Mouse (Mus musculus) gonadal fat pad, adult 2 months (tissue): ENCODE measurements around the gene Slc10a3. TPM values are rescaled to one million over a fixed set of nuclear protein-coding genes. Genes with fewer than 3 reads are reported as not detected.
"Not testable (repeated sequence)": the region's sequence is repeated elsewhere in the genome, so short reads cannot be mapped to it uniquely, and the experiment has no call there.

ENCODE experiments used
- DNase-seq: peaks from one replicate; pipeline ENCODE4 v3.0.0-alpha.2; 2012; ENCODE audit warnings: low read depth
- polyA plus RNA-seq: library from polyadenylated mRNA; depleted of rRNA; stranded (reverse); fragments of >200 nt; gene quantifications from 2 replicates; pipeline ENCODE4 v1.2.3, GENCODE M21; 2012; rRNA removed

Slc10a3 gene
- 27.1 and 30.5 TPM in 2 replicates for polyA plus RNA-seq

DNA sequence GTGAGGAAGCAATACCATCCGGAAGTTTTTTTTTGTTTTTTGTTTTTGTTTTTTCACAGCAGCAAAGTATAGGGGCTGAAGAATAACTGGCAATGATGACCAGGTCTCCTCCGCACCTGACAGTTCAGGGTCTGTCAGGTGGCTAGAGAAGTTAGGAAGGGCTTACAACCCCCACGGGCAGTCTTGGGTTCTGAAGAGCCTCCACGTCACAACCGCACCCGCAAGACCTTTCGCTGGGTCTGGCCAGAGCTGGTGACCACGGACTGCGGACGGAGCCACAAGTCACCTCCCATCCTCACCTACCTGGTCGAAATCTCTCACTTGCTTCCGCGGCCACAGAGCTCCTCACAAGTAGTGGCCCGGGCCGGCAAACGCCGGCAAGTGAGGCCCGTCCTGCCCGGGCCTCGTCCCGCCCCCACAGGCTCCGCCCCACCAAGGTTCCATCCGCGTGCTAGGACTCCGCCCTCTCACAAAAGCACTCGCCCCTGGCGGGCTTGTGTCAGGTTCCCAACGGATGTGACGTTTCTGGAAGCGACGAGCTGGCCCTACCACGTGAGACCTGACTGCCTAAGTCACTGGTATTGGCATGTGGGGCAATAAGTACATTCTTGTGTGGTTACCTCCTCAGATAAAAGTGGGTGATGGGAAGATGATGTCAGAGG lies at the start of gene Slc10a3, which contains the start of gene Ubl4a:
Gene Slc10a3, minus strand, starts transcription at position 462 of the 662 bp plus-strand sequence.
Gene Ubl4a, minus strand, starts transcription at position 331 of the 662 bp plus-strand sequence.
- no peak for DNase-seq

DNA sequence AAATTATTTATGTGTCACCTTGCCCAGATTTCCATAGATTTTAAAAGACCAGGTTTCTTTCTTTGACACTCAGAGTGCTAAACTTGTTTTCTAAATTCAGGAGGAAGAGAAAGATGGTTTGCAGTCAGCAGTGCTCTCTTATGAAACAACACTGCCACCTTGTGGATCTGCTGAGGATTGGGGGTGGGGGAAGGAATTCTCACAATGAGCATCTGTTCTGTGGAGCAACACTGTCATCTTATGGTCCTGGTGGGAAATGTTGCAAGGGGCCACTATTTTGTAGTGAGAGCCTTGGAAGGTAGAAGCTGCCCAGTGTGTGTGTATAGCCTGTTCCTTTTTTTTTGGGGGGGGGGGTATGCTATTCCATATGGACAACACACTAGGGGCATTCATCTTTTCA lies 40.2 kb upstream of the Slc10a3 start:
- DNase-seq = no peak

DNA sequence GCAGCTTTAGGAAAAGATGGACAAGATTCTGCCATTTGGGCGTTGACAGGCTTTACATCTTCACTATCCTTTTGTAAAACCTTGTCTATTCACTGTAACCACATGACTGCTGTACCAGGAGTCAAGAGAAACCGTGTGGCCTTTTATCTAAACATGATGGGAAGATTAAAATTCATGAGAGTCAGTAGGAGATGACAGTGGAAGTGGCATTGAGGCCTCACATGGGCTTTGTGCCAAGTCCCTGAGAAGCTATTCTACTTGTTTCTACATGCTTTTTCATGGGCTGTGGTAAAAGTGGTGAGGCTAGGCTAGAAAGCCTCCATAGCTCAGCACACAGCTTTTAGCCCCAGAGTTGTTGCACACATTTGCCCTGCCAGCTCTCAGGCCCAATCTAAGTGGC lies 35.2 kb upstream of the Slc10a3 start:
- DNase-seq = no peak

DNA sequence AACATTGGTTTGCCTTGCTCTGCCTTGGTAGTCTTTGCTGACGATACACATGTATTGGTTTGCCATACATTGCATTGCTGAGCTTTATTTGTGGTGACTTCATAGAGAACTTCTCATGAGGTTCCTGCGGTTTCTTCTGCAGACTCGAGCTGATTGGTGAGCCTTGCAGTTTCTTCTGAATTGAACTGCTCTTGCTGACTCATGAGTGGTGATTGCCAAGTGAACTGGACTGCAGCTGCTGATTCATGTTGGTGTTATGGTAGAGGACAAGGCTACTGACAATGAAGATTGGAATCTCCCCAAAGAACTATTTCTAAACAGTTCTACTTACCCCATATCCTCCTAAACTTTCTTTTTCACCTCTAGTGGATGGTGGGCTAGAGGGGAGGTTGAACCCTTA lies 27.0 kb upstream of the Slc10a3 start:
- DNase-seq = no peak

DNA sequence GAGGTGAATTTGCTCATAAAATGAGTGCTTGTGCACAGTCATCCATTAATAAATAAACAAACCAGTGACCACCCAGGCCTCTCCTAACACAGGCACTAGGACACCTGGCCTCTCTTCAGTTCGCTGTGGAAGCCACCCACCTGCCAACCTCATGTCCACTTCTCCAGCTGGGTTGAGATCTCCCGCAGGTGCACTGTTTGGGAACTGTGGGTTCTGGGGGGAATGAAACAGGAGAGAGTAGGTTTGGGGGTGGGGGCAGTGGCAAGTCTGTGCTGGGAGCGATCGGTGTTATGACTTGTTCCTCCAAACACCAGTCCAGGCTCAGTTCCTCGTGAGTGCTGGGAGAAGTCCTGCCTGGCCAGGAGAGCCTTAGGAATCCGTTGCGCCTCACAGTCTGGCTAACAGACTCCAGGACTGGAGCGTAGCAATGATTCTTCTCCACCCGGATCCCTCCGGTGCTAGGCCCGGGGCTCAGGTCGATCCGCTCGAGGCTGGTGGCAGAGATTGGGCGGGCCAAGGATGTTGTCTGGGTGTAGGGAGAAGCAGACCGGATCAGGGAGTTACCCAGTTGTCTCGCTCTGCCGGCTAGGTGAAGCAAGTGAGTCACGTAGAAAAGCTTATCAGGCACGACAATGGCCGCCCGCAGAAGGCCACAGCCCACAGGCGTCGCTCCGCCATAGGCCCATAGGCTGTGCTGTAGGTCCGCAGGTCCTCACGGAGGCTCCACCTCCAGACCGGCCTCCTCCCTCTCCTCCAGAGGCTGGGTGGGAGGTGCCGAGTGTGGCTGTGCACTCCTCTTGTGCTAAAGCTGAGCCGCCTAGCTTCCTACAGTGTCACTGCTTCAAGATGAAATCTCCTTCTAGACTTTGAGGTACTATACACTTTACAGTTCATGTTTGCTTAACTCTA lies 19.6 kb upstream of the Slc10a3 start, which contains the start of the genes Fam3a and Ikbkg:
Gene Fam3a, minus strand, starts transcription at position 738 of the 909 bp plus-strand sequence.
Gene Ikbkg, plus strand, starts transcription at position 756 of the 909 bp plus-strand sequence.
- no peak for DNase-seq

DNA sequence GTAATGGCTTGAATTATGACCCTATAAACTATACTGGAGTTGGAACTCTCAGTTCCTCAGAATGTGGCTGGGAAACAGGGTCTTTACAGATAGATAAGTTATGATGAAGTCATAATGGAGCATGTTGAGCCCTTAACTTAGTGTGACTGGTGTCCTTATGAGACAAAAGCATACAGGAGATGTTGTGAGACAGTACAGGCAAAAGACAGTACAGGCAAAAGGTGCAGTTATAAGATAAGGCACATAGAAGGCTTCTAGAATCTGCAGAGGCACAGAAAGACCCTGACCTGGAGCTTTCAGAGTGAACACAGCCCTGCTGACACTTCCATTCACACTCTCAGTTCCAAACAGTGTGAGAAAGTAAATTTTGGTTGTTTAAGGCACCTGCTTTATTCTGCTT lies 15.0 kb upstream of the Slc10a3 start:
- DNase-seq = no peak

DNA sequence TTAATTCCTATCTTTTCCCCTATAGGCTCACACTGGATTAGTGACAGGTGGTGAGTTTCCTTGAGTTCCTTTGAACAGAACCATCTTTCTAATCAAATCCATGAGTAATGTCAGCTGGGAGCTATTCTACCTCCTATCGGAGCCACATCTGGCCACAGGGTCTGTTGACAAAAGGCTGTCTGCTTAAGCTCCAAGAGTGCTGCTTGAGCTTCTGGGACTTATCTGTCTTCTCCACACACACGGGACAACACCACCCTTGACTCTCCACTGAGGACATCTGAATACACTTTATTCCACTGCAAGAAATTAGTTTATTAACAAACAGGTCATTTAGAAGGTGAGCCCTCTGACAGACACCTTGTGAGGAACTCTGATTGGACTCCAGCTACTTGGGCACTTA lies 11.3 kb upstream of the Slc10a3 start:
- DNase-seq = no peak

DNA sequence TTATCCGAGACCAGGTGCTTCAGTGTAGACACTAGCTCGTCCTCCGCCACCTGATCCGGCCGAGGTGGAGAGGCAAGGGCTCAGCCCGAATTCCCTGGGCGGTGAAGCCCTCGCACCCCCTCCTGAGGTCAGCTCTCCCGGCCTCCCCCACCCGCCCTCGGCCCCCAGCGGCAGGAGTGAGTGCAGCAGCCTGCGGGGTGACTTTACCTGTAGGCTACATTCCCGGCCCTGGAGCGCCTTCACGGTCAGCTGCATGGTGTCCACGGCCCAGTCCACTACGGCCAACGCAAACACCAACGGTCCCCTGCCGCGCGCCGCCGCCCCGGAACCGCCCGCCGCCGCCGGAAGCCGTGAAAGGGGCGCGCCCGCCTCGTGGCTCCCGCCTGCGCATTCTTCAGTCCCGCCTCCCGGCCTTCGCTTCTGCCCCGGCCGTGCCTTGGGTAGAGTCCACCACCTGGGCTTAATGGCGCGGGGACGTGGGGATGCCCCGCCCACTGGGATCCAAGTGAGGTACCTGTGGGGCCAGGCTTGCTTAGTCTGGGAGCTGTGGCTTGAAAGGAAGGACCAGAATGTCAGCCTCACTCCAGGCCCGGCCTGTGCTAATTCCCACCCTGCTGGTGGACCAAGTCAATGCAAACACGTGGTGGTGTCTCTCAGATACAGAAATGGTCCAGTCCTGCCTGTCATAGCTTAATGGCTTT lies 4.8 kb downstream of the Slc10a3 start:
- no peak for DNase-seq

DNA sequence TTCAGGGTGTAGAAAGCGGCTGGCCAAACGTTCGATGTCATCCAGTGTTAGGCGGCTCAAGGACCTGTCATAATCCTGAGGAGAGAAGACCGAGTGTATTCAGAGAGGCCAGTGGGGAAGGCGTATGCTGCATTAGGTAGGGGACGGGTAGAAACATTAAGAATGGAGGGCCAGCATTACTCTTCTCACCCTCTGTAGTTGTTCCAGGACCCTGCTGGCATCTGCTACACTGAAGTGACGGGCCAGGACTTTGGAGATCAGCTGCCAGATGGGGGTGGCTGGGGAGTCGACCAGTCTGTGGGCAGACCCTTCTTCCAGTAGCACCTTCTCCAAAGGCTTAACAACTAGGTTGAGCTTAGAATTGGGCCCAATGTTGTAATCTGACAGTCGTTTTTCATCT lies 5.6 kb downstream of the Slc10a3 start:
- no peak for DNase-seq

DNA sequence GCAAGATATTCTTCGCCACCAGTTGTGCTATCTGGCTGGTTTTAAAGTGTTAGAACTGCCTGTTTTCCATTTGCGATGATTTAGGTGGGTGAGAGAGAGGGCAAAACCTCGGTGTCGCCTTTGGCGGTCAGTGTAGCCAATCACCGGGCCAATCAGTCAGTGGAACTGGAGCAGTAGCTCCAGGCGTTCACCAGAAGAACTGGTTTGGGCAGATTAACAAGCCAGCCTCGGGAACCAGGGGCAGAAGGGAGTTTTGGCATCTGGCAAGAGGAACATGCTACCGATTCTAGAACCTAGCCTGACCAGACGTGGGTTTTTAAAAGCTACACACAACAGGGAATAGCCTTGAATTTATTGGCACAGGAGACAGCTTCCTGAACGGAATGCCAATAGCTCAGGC lies 14.0 kb downstream of the Slc10a3 start:
- peak; percentile 41 for DNase-seq

DNA sequence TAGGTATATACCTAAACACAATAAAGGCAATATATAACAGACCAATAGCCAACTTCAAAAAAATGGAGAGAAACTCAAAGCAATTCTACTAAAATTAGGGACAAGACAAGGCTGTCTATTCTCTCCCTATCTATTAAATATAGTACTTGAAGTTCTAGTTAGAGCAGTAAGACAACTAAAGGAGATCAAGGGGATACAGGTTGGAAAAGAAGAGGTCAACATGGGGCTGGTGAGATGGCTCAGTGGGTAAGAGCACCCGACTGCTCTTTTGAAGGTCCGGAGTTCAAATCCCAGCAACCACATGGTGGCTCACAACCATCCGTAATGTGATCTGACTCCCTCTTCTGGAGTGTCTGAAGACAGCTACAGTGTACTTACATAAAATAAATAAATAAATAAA lies 16.1 kb downstream of the Slc10a3 start:
- DNase-seq = not testable (repeated sequence)

DNA sequence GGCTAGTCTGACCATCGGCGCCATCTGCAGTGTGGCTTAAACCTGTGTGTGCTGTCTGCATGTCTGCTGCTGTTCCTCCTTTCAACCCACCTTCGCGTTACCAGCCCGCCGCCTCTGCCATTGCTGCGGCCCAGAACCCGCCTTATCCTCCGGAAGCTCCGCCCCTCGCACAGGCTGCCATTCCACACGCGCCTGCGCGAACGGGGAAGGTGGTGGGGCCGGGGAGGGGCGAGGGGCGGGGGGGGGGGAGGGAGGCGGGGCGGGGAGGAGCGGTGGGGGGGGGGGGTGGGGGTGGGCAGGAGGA lies 19.7 kb downstream of the Slc10a3 start, which contains the start of gene Lage3:
Gene Lage3, minus strand, starts transcription at position 152 of the 304 bp plus-strand sequence.
- no peak for DNase-seq

DNA sequence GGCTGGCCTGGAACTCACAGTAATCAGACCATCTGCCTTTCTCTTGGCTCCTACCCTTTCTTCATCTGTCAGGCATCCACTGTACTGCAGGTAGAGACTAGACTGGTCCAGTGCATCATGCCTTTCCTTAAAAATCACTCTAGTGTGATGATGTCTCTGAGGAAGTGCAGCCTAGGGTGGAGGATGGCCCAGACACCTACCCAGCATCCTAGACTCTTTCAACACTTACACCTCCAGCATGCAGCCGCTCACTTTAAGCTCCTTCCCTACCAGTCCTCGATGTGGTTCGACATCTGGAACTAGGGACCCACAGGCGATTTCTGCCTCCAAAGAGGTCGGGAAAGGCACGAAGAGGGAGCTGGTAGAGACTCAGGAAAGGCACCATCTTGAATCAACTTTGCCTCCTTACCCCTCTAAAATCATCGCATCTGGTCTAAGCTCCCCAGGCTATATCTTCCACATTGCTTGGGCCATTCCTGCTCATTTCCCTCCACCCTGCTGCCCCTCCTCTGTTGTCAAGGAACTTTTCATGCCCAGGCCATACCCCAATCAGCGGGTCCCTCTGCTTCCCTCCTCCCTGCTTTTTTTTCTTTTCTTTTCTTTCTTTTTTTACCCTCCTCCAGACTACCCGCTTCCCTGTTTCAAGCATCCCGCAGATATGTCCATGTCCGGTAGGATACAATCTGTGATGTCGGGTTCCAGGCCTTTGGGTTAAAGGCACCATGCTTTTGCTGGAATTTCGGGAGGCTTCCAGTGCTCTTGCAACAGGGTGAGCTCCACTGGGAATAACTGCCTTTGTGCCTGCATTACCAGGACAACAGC lies 20.3 kb downstream of the Slc10a3 start:
- DNase-seq = no peak

DNA sequence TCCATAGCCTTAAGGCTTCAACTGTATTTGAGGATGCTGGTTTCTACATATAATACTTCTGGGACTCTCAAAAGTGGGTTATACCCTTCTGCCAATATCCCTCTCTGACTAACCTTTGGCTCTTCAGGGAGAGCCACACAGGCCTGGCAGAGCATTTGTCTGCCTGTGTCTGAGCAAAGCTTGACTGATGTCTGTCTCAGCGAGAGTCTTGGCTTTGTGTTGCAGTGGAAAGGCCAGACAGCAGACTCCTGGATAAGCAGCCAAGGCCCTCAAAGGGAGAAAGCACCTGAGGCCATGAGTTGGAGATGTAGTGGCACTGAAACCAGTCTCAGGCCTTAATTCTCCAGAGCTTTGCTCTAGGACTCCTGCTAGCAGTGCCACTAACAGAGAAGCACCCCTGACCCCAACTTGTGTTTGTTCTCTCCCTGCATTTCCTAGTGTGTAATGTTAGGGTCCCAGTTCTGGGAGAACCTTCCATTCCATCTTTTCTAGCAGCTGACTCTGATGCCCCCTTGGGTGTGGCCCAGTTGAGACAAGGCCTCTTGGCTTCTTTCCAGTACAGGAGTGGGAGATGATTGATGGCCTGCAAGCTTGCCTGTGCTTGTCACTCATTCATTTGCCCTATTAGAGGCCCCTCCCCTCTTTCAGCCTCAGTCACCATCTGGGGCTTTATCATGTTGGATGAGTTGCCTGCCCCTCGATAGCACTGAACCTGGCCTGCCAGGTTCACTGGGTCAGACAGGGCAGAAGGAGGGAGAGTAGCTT lies 42.8 kb downstream of the Slc10a3 start:
- no peak for DNase-seq

DNA sequence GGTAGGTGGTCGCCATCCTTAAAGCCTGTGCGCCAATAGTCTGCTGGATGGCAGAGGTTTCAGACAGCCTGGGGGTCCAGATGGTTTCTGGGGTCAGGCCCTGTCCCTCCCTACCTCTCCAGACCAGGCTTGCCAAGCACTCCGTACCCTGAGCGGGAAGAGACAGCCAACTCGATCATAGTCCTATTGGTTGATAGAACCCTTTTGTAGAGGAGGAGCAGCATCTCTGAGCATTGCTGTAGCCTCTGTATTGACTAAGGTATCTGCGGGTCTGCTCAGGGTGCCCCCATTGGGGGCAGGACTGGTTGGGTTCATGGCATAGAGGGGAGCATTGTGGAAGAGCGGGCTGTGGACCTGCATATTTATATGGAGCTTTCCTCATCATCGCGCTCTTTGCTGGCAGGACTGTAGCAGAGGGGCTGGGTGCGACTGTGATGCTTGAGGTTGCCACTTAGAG lies 43.9 kb downstream of the Slc10a3 start:
- DNase-seq = no peak

DNA sequence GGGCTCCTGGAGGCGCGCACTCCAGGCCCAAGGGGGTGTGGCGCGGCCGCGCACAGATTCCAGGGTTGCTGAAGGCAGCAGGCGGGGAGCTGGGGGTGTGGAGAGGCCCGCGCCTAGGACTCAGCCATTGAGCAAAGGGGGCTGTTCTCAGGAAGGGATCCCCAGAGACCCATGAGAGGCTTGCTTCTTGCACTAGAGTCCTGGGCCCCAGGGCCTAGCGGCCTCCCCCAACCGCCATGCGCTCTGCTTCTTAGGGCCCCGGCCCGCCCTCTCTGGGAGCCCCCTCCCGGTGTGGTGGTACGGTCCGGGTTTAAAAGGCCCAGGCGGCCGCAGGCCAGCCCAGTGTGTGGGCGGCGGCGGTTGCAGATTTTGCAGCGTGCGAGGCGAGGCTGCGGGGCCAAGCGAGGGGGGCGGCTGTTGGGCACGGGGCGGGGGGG lies 44.4 kb downstream of the Slc10a3 start, which contains the start of gene Plxna3:
Gene Plxna3, plus strand, starts transcription at position 342 of the 437 bp plus-strand sequence.
- DNase-seq = no peak
